In genomic region chr9:60858306-60858960, GRCm38 (mm10) we compare ENCODE assay signal across 8 mouse cellular contexts.
A peak's percentile ranks its signal among the peaks of the same experiment; 100 is the strongest.
DNase-seq lines count a peak whose midpoint lies in the region; ATAC-seq and TF ChIP-seq lines count a peak whose summit lies in the region.

No protein-coding gene starts in this region.

- no peaks in the 10 kb centered on the region for H3K27me3 ChIP-seq in liver, embryonic 14.5 days (ENCODE audit: control insufficient read depth, insufficient read depth, low read length)
- H3K27me3 ChIP-seq in neural tube, embryonic 13.5 days, result no peaks in the 10 kb centered on the region

- peak; percentile 65; the same call in 1 of the 2 replicates for TF ChIP-seq CTCF in cortical plate, adult 2 months (IDR thresholded peaks at IDR 0.05; ENCODE audit: extremely low read depth, insufficient read depth, low read length)
- peak; percentile 74 for TF ChIP-seq CTCF in liver, embryonic 14.5 days (IDR thresholded peaks at IDR 0.05; ENCODE audit: low read depth)

- 0 out of 2 replicates have a peak, but pooled peaks have one; percentile 36 for ATAC-seq in frontal cortex, adult (ENCODE audit: low TSS enrichment)
- ATAC-seq in liver, embryonic 14.5 days (ENCODE audit: insufficient read depth), result no peak
- peak; percentile 49; the same call in 1 of the 2 replicates for ATAC-seq in neural tube, embryonic 13.5 days (ENCODE audit: low read depth)

- no peak overlapping the region for H3K4me3 ChIP-seq in cortical plate, adult 2 months (ENCODE audit: insufficient read depth, low read length)
- H3K4me3 ChIP-seq in liver, embryonic 14.5 days (ENCODE audit: insufficient read depth in 1 of 2, low read depth in 2 of 2, low read length in 2 of 2), result no peak overlapping the region
- H3K4me3 ChIP-seq in neural tube, embryonic 13.5 days, result no peak overlapping the region

- H3K9me3 ChIP-seq in liver, embryonic 14.5 days (ENCODE audit: control insufficient read depth, low read length), result no peaks in the 10 kb centered on the region
- H3K9me3 ChIP-seq in neural tube, embryonic 13.5 days, result no peaks in the 10 kb centered on the region

- no peak overlapping the region for H3K9ac ChIP-seq in liver, embryonic 14.5 days (replicated peaks)
- no peak overlapping the region for H3K9ac ChIP-seq in neural tube, embryonic 13.5 days

- no peak overlapping the region for H3K4me2 ChIP-seq in liver, embryonic 14.5 days (ENCODE audit: low read depth)
- H3K4me2 ChIP-seq in neural tube, embryonic 13.5 days, result peak overlapping the region; percentile 39

- 40% methylated on average over 11 of the region's 11 CpGs for whole genome bisulfite sequencing in liver, embryonic 14.5 days (ENCODE audit: insufficient replicate concordance)
- 38% methylated on average over 11 of the region's 11 CpGs for WGBS in neural tube, embryonic 13.5 days

- no peak for TF ChIP-seq EP300 in liver, embryonic 14.5 days (IDR thresholded peaks at IDR 0.05; ENCODE audit: low read depth)

- H3K4me1 ChIP-seq in cortical plate, adult 2 months (ENCODE audit: control insufficient read depth, insufficient read depth, low read length), result no peaks in the 10 kb centered on the region
- H3K4me1 ChIP-seq in liver, embryonic 14.5 days (replicated peaks; ENCODE audit: control insufficient read depth in 2 of 2, insufficient read depth in 2 of 2, low read length in 1 of 2), result no peaks in the 10 kb centered on the region
- peaks cover 11% of the 10 kb centered on the region for H3K4me1 ChIP-seq in neural tube, embryonic 13.5 days (replicated peaks)

- no peaks in the 10 kb centered on the region for H3K36me3 ChIP-seq in liver, embryonic 14.5 days (replicated peaks; ENCODE audit: control insufficient read depth, insufficient read depth, low read depth)
- 0 out of 2 replicates have a peak, but pooled peaks cover 5% of the 10 kb centered on the region for H3K36me3 ChIP-seq in neural tube, embryonic 13.5 days

- no peak for TF ChIP-seq POLR2A in cortical plate, adult 2 months (IDR thresholded peaks at IDR 0.05; ENCODE audit: extremely low read depth, insufficient read depth, low read length)

- DNase-seq in frontal cortex, postnatal 10 days (ENCODE audit: low spot score in 2 of 2), result no peak
- peak; percentile 70 for DNase-seq in CD4-positive helper T cell, adult 2 months (ENCODE audit: low read depth, low spot score)
- DNase-seq in heart, postnatal 4 days, result peak; percentile 57
- peak; percentile 10 to 28 (median 12) for DNase-seq in liver, embryonic 14.5 days (ENCODE audit: low read depth in 3 of 3, low spot score in 3 of 3)
- no peak for DNase-seq in urinary bladder, adult 18-20 months (ENCODE audit: low spot score in 2 of 2)

- H3K27ac ChIP-seq in cortical plate, adult 2 months (ENCODE audit: insufficient read depth, low read length), result no peak overlapping the region
- H3K27ac ChIP-seq in liver, embryonic 14.5 days, result no peak overlapping the region
- H3K27ac ChIP-seq in neural tube, embryonic 13.5 days (replicated peaks), result no peak overlapping the region; the same call in 1 of the 2 replicates

Comparison
In these comparisons a context has a peak if more than half of its experiments do, and no peak if none do; other contexts are left out.
1. DNase-seq: peak in CD4-positive helper T cell, adult 2 months (single experiment), heart, postnatal 4 days (single experiment) and liver, embryonic 14.5 days (3 of 3); none in frontal cortex, postnatal 10 days (0 of 2) and urinary bladder, adult 18-20 months (0 of 2).